Comparison of ENCODE assay signal across 8 mouse cellular contexts in genomic region chr2:119325568-119326143, GRCm38 (mm10). TPM values are rescaled to one million over a fixed set of nuclear protein-coding genes. Genes with fewer than 3 reads are reported as not detected.
DNase-seq lines count a peak whose midpoint lies in the region; ATAC-seq and TF ChIP-seq lines count a peak whose summit lies in the region.

Dll4 (plus strand) TSS chr2:119325784.

- peaks cover 47% of the 10 kb centered on the region for H3K4me1 ChIP-seq in heart, embryonic 15.5 days (replicated peaks)
- H3K4me1 ChIP-seq in kidney, postnatal 0 days (replicated peaks; ENCODE audit: insufficient read depth, low read length) = peaks cover 37% of the 10 kb centered on the region
- H3K4me1 ChIP-seq in stomach, postnatal 0 days (replicated peaks; ENCODE audit: control insufficient read depth, insufficient read depth) = peaks cover 7% of the 10 kb centered on the region

- no peaks in the 10 kb centered on the region for H3K9me3 ChIP-seq in heart, embryonic 15.5 days (replicated peaks)
- no peaks in the 10 kb centered on the region for H3K9me3 ChIP-seq in kidney, postnatal 0 days (replicated peaks; ENCODE audit: low read length)
- H3K9me3 ChIP-seq in stomach, postnatal 0 days (ENCODE audit: control insufficient read depth, low read length) = no peaks in the 10 kb centered on the region

- TF ChIP-seq CTCF in kidney, postnatal 0 days (IDR thresholded peaks at IDR 0.05; ENCODE audit: low read depth) = peak; percentile 28; the same call in 1 of the 2 replicates
- peak; percentile 41 for TF ChIP-seq CTCF in stomach, postnatal 0 days (IDR thresholded peaks at IDR 0.05; ENCODE audit: low read depth)

- peak within 1 kb of the TSS; percentile 89 for H3K4me2 ChIP-seq in heart, embryonic 15.5 days
- peak within 1 kb of the TSS; percentile 91 for H3K4me2 ChIP-seq in kidney, postnatal 0 days (ENCODE audit: low read length)
- peak within 1 kb of the TSS; percentile 88 for H3K4me2 ChIP-seq in stomach, postnatal 0 days (replicated peaks; ENCODE audit: low read depth)

- H3K27me3 ChIP-seq in heart, embryonic 15.5 days = peaks cover 91% of the 10 kb centered on the region
- H3K27me3 ChIP-seq in kidney, postnatal 0 days (ENCODE audit: insufficient read depth, low read length) = peaks cover 47% of the 10 kb centered on the region
- peaks cover 15% of the 10 kb centered on the region; the same call in 1 of the 2 replicates for H3K27me3 ChIP-seq in stomach, postnatal 0 days (ENCODE audit: control insufficient read depth, insufficient read depth, low read length)

- peak; percentile 70 for ATAC-seq in heart, embryonic 15.5 days (replicated peaks; ENCODE audit: insufficient number of reproducible peaks, insufficient read depth, low FRiP score, low read depth)
- peak; percentile 62 for ATAC-seq in kidney, postnatal 0 days (replicated peaks; ENCODE audit: low FRiP score, low read depth)
- ATAC-seq in stomach, postnatal 0 days (ENCODE audit: low FRiP score, low TSS enrichment) = peak; percentile 73

- no peak for TF ChIP-seq EP300 in stomach, postnatal 0 days (optimal IDR thresholded peaks at IDR 0.05)

- H3K36me3 ChIP-seq in heart, embryonic 15.5 days = no peaks in the 10 kb centered on the region
- H3K36me3 ChIP-seq in kidney, postnatal 0 days (ENCODE audit: insufficient read depth, low read length) = no peaks in the 10 kb centered on the region
- no peaks in the 10 kb centered on the region for H3K36me3 ChIP-seq in stomach, postnatal 0 days (ENCODE audit: control insufficient read depth, insufficient read depth, low read length)

- peak; percentile 32 for DNase-seq in thymus, postnatal 14 days
- no peak for DNase-seq in thymus, postnatal 25 days
- DNase-seq in embryo, embryonic 11 days = peak; percentile 68
- peak; percentile 68 for DNase-seq in kidney, postnatal 0 days (ENCODE audit: low spot score)
- DNase-seq in lung, postnatal 36 days = peak; percentile 88
- peak; percentile 89 for DNase-seq in stomach, postnatal 0 days (ENCODE audit: low spot score)
- no peak for DNase-seq in cerebellum, adult 9-11 months

- H3K27ac ChIP-seq in heart, embryonic 15.5 days = peak within 1 kb of the TSS; percentile 69
- H3K27ac ChIP-seq in kidney, postnatal 0 days = peak within 1 kb of the TSS; percentile 37
- H3K27ac ChIP-seq in stomach, postnatal 0 days (replicated peaks) = peak within 1 kb of the TSS; percentile 75

- H3K9ac ChIP-seq in heart, embryonic 15.5 days = peak within 1 kb of the TSS; percentile 65
- H3K9ac ChIP-seq in kidney, postnatal 0 days (ENCODE audit: low read depth, low read length) = peak within 1 kb of the TSS; percentile 64
- H3K9ac ChIP-seq in stomach, postnatal 0 days (ENCODE audit: low read length) = peak within 1 kb of the TSS; percentile 65

- WGBS in heart, embryonic 15.5 days = 1% methylated on average over 33 of the region's 33 CpGs
- under 1% methylated on average over 31 of the region's 33 CpGs for WGBS in kidney, postnatal 0 days
- under 1% methylated on average over 33 of the region's 33 CpGs for WGBS in stomach, postnatal 0 days

- peak within 1 kb of the TSS; percentile 64 for H3K4me3 ChIP-seq in heart, embryonic 15.5 days
- H3K4me3 ChIP-seq in kidney, postnatal 0 days (replicated peaks; ENCODE audit: low read depth, low read length) = peak within 1 kb of the TSS; percentile 61
- H3K4me3 ChIP-seq in stomach, postnatal 0 days (ENCODE audit: low read depth, low read length) = peak within 1 kb of the TSS; percentile 55

RNA-seq across cellular contexts. Expression of gene Dll4, which starts in this region (rescaled TPM):
- polyA plus RNA-seq in heart, embryonic 15.5 days (2015; fragmentation: Nextera tagmentation; extraction: Ambion mirVana) = 9.2 and 14.2 TPM in 2 replicates
- 7.9 and 8.4 TPM in 2 replicates for polyA plus RNA-seq in kidney, postnatal 0 days (2015; fragmentation: Nextera tagmentation; extraction: Ambion mirVana)
- 3.7 TPM in 2 replicates for polyA plus RNA-seq in stomach, postnatal 0 days (2015; fragmentation: Nextera tagmentation; extraction: Ambion mirVana)

Comparison
In these comparisons a context has a peak if more than half of its experiments do, and no peak if none do; other contexts are left out.
1. DNase-seq: peak in thymus, postnatal 14 days (single experiment), embryo, embryonic 11 days (single experiment), kidney, postnatal 0 days (single experiment), lung, postnatal 36 days (single experiment) and stomach, postnatal 0 days (single experiment); none in thymus, postnatal 25 days (single experiment) and cerebellum, adult 9-11 months (single experiment).
2. Peak in every context shown above with its lines, with median percentiles within 50 percentile points of each other: ATAC-seq, H3K27ac ChIP-seq, H3K4me2 ChIP-seq, H3K4me3 ChIP-seq and H3K9ac ChIP-seq.